Mouse (Mus musculus): ENCODE measurements around the gene Itpr2.

DNA sequence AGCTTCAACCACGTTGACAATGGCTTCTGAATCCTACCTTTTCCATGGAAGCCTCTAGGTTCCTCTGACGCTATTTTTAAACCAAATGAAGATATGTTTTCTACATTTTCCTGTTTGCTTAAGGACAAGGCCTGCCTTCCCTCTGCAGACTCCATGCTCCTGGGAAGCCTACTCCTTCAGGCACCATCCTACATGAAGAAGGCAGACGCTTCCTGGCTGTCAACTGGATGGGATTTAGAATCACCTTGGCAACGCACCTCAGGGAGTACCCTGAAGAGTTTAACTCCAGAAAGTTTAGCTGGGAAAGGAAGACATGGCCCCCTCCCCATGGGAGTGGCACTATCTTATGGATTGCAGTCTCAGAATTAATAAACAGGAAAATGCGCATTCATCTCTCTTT is 259.0 kb downstream of the Itpr2 start:
- no peak for TF ChIP-seq POLR2A (IDR thresholded peaks at IDR 0.05; ENCODE audit: low read depth, low read length)
- no peak for TF ChIP-seq CTCF (IDR thresholded peaks at IDR 0.05; ENCODE audit: extremely low read depth, insufficient read depth, insufficient read length, insufficient replicate concordance)
